Mouse (Mus musculus): ENCODE measurements at regions not wholly inside any gene's neighbourhood (a gene's known extent, or its start where the extent isn't known, plus 50 kb on each side); places are given as distances from the start of the nearest gene placed in this dataset.

- peak in 1 of 2 experiments; percentile 30 for DNase-seq (ENCODE audit: low spot score in 2 of 2)
Observed at GRCm38 (mm10) chr7:119384670-119385241, 74.3 kb downstream of the Gp2 start.

DNA sequence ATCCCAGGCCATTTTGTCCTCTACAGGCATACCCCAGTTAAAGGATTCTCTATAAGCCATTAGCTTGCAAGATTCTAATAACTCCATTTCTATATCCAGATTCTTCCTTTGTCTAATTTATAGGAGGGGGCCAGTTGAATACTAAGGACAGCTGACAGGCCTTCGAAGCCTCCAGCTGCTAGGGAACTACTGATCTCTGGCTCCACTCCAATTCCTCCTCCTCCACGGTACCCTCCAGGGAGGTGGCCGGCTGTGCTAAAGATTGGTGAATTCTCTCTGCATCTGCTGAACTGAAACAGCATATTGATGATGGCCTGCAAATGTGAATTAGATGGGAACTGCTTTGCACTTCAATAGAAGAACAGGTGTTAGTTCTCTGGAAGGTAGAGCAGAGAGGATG lies 79.2 kb downstream of the Gp2 start:
- no peak for DNase-seq (ENCODE audit: low spot score in 2 of 2)

- no peak for DNase-seq (ENCODE audit: low spot score in 2 of 2)
Observed at GRCm38 (mm10) chr7:119364268-119364596, 94.9 kb downstream of the Gp2 start.

DNA sequence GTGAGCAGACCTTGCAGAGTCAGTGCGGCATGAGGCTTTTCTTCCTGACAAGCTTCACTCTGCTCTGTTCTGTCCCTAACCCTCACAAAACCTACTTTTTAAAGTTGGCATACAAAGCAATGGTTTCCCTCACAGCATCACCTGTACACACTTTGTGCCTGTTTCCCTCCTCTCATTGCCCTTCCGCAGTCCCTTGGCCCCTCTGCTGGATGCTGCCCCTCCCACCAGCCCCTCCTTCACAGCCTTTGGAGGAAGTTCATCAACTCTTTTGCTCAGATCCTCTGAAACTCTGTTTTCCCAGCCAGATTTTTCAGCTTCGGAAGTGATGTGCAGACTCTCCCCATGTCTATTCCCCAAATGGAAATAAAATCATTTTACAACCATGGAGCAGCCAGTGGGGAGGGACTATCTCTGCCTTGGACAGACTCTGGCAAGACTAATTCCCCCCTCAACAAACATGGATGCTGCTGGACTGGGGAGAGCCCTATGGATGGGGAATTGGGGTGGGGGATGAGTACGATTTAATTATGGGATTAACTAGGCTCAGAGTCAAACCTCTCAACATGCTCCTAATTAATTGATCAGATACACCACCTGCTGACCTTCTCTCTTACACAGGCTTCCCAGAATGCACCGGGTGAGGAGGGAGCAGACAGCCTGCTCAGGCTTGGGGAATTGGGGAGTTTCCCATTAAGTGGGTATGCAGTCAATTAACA lies 95.4 kb downstream of the Gp2 start:
- DNase-seq (ENCODE audit: low spot score in 2 of 2): no peak

GRCm38 (mm10) chr7:119357338-119357737 lies 101.7 kb downstream of the Gp2 start:
- no peak for DNase-seq (ENCODE audit: low spot score in 2 of 2)

- no peak for DNase-seq (ENCODE audit: low spot score in 2 of 2)
Observed at GRCm38 (mm10) chr7:119356251-119356650, 102.8 kb downstream of the Gp2 start.

- DNase-seq (ENCODE audit: low spot score in 2 of 2): no peak
Observed at GRCm38 (mm10) chr7:119352571-119352970, 106.5 kb downstream of the Gp2 start.

GRCm38 (mm10) chr7:119350641-119351040 lies 108.4 kb downstream of the Gp2 start:
- DNase-seq (ENCODE audit: low spot score in 2 of 2): no peak

DNA sequence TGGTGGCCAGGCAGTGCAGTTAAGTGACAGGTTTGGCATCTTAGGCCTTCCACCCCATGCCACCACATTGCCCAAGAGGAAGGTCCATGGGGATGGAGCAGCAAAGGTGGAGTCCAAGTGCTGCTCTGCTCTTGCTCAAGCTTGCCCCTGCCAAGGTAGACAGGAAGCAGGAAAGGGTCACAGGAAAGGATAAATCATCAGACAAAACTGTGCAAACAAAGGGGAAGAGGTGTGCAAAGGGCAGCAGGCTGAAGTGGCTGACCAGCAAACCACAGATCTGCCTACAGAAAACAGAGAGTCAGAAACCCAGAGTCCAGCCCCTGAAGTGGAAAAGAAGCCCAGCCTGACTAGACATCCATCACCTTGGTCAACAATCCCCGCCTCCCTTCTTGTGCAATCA lies 115.7 kb downstream of the Gp2 start:
- DNase-seq (ENCODE audit: low spot score in 2 of 2): no peak

GRCm38 (mm10) chr7:119333102-119333501 lies 126.0 kb downstream of the Gp2 start:
- DNase-seq (ENCODE audit: low spot score in 2 of 2): no peak

- no peak for DNase-seq (ENCODE audit: low spot score in 2 of 2)
Observed at GRCm38 (mm10) chr7:119330460-119331109, 128.5 kb downstream of the Gp2 start.

- DNase-seq (ENCODE audit: low spot score in 2 of 2): no peak
Observed at GRCm38 (mm10) chr7:119296307-119296706, 111.9 kb upstream of the Gpr139 start.

- no peak for DNase-seq (ENCODE audit: low spot score in 2 of 2)
Observed at GRCm38 (mm10) chr7:119291442-119291841, 107.0 kb upstream of the Gpr139 start.

DNA sequence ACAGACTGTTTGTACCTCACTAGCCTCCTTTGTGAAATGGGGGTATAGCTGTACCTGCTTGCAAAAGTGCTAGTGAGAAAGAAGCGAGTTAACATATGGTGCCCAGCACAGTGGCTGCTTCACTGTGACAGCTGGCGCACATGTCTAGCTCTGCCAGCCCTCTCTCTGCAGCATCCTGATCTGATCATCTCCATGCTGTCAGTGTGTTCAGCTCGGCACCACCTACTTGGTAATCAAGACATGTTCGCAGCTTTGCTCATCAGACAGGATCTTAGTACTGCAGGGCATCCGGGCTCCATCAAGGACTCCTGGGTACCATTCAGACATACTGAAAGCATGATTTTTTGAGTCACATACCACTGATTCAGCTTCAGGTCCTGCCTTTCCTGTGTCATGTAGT lies 100.9 kb upstream of the Gpr139 start:
- DNase-seq (ENCODE audit: low spot score in 2 of 2): peak; percentile 23 to 41

DNA sequence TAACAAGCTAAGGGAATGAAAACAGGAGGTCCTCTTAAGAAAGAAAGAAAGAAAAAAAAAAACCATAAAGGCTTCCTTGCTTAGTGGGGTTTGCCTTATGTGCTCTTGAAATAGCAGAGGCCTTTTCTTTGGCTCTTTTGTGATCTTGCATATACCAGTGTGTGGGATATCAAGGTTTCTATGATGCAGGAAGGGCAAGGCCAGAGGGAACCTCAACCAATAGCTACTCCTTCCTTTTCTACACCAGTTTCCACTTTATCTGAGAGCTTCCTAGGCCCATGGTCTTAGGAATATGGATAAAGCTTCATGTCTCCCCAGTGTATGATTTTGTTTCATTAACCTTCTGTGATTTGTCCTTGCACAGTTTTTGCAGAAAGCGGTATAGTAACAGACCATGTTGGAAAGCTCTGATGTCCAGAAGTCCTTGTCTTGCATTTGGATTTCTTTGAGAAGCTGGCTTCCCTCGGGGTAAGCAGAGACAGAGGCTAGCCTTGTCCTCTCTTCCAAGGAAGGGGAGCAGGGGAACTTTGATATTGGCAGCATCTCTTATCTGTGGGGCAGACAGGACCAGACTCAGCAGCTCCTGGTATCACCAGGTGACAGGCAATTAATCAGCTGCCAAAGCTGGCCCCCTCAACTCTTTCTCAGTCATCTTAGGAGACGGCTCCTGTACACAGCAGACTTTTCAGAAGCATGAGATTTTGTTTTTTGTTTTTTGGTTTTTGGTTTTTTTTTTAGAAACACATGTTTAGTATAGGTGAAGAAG lies 95.7 kb upstream of the Gpr139 start:
- DNase-seq (ENCODE audit: low spot score in 2 of 2): no peak

GRCm38 (mm10) chr7:119272621-119273020 lies 88.2 kb upstream of the Gpr139 start:
- no peak for DNase-seq (ENCODE audit: low spot score in 2 of 2)

- DNase-seq (ENCODE audit: low spot score in 2 of 2): no peak
Observed at GRCm38 (mm10) chr7:119271427-119271826, 87.0 kb upstream of the Gpr139 start.

GRCm38 (mm10) chr7:119270826-119271420 lies 86.5 kb upstream of the Gpr139 start:
- no peak for DNase-seq (ENCODE audit: low spot score in 2 of 2)

- no peak for DNase-seq (ENCODE audit: low spot score in 2 of 2)
Observed at GRCm38 (mm10) chr7:119258222-119258621, 73.8 kb upstream of the Gpr139 start.

GRCm38 (mm10) chr7:119256916-119257315 lies 72.5 kb upstream of the Gpr139 start:
- no peak for DNase-seq (ENCODE audit: low spot score in 2 of 2)

- DNase-seq (ENCODE audit: low spot score in 2 of 2): no peak
Observed at GRCm38 (mm10) chr7:119252742-119253141, 68.3 kb upstream of the Gpr139 start.

- no peak for DNase-seq (ENCODE audit: low spot score in 2 of 2)
Observed at GRCm38 (mm10) chr7:119251679-119252078, 67.3 kb upstream of the Gpr139 start.
